Mouse (Mus musculus) spleen, postnatal 4 days (tissue): ENCODE measurements at regions not wholly inside any gene's neighbourhood (a gene's known extent, or its start where the extent isn't known, plus 50 kb on each side); places are given as distances from the start of the nearest gene placed in this dataset.
"Not testable (repeated sequence)": the region's sequence is repeated elsewhere in the genome, so short reads cannot be mapped to it uniquely, and the experiment has no call there.

Experiments used
- DNase-seq, 2 experiments: peaks; one replicate each; pipeline ENCODE4 v3.0.0; 2022; ENCODE audit warnings: low spot score in 2 of 2

GRCm38 (mm10) chr2:51682177-51682576 lies 54.9 kb downstream of the Tas2r134 start:
- no peak for DNase-seq

- DNase-seq, result no peak
Observed at GRCm38 (mm10) chr2:51682745-51683144, 55.4 kb downstream of the Tas2r134 start.

- DNase-seq, result no peak
Observed at GRCm38 (mm10) chr2:51705110-51705509, 77.8 kb downstream of the Tas2r134 start.

GRCm38 (mm10) chr2:51708701-51709100 lies 81.4 kb downstream of the Tas2r134 start:
- no peak for DNase-seq

GRCm38 (mm10) chr2:51712611-51713010 lies 85.3 kb downstream of the Tas2r134 start:
- no peak for DNase-seq

DNA sequence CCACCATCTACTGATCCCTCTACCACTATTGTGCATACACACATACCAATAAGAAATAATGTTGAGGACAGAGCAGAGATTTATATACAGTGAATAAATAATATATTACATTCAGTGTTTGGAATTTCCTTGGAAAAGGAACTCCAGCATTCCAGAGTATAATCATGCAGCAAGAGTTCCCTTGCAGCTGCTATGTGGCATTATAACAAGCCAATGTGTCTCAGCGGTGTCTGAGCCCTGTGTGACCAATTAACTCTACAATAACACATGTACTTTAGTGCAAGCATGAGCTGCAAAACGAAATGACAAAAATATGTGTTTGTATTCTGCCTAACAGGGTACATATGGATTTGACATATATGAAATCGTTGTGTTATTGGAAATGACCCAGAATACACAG lies 103.5 kb downstream of the Tas2r134 start:
- no peak for DNase-seq

DNA sequence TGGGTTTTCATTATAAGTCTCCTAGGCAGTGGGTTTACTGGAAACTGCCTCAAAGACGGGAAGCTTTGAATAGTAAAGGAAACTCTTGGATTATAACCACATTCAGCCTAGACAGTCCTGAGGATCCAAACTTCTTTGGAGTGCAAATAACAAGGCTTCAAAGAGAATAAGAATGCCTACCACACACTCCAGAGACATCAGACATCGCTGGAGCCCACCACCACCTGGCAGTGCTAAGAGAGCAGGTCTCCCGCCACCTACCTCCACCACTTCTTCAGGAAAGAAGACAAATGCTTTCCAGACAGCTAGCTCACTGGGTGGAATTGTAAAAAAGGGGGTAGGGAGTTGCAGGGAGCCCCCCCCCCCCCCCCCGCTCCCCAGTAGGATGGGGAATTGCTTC lies 104.4 kb downstream of the Tas2r134 start:
- DNase-seq, result no peak

DNA sequence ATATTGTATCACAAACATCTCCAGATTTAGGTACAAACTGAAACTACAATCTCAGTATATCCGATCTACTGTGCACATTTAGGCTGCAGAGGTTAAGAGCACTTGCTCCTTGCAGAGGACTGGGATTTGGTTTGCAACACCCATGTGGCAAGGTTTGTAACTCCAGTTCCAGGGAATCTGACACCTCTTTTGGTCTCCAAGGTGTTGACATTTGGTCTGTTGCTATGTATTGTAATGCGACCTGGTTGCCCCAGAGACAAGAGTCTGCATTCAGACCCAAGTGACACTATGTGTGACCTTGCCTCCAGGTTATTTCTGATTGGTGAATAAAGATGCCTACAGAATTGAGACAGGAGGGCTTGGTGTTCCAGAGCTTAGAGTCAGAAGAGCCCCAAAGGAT lies 105.0 kb downstream of the Tas2r134 start:
- no peak for DNase-seq

DNA sequence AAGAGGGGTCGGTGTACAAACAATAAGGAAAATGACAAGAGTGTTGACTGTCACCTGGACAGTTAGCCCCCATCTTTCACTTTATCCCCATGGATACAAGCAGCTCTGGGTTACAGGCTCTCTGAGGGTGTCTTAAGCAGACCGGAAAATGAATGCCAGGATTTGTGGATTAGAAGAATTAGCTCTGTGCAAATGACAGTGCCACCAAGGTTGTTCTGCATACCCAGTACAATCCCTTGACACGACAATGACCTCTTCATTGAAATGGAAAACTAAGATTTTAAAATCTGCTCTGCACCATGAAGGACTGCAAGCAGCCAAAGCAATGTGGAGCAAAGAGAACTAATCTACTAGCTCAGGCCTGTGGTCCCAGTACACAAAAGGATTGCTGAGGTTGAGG lies 105.9 kb downstream of the Tas2r134 start:
- no peak for DNase-seq

- DNase-seq, result no peak
Observed at GRCm38 (mm10) chr2:51736452-51736851, 109.1 kb downstream of the Tas2r134 start.

DNA sequence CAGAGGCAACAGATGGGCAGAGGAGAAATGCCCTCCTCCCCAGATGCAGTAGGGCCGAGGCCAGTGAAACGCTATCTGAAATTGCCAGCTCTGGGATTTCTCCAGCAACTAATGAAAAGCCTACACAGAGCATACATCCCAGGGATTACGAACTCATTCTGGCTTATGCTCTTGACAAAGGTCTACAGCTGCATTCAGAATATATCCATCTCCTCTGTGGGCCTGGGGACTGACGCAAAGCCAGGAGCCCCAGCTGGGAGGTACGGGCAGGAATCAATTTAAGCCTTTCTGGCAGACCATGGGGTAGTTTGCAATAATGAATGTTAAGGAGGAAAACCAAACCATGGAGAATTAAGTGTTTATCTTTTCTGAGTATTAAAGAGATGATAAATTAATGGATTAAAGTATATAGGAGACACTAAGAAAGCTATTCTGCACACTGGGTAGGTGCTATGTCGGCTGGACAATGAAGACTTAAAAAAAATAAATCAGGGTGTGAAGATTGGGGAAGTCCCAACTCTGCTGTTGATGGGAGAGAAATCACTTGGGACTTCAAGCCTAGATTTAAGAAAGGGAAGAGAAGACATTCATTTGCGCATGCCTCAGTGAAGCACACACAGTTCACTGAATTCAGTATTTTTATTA lies 120.5 kb downstream of the Tas2r134 start:
- no peak for DNase-seq

DNA sequence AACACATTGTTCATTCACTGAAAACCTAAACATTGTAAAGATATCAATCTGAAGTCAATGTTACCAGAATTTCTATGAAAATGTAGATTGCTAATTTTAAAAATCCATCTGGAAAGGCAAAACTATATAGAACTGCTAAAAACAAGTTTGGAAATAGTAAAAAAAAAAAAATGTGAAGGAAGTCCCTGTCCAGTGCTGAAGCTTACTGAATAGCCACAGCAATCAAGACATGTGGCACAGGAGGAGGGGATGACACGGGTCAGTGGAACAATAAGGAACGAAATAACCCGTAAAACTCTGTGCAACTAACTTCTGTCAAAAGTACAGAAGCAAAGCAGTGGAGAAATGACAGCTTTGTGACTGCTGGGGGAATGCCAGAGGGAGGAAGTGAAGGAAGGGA lies 121.9 kb downstream of the Tas2r134 start:
- no peak for DNase-seq

GRCm38 (mm10) chr2:51752941-51753564 lies 125.7 kb downstream of the Tas2r134 start:
- DNase-seq, result no peak

DNA sequence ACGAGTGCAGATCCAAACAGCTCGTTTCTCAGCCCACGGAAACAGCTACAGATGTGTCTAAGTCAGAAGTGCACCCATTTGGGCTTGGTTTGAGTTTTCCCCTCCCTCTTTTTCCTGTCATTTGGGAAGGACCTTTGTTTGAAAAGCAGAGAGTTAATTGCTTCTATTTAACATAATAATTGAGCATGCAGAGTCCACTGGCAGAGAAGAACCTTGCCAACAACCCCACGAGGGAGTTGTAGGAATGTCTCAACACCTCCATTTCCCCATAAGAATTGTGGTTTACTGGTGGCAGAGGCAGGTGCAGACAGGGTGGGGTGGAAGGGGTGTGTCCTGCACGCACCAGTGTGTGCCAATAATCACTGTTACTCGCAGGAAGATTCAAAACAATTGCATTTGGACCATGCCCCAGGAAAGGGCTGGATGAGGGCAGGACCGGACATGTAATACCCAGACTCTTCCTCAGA lies 126.3 kb downstream of the Tas2r134 start:
- DNase-seq, result no peak

DNA sequence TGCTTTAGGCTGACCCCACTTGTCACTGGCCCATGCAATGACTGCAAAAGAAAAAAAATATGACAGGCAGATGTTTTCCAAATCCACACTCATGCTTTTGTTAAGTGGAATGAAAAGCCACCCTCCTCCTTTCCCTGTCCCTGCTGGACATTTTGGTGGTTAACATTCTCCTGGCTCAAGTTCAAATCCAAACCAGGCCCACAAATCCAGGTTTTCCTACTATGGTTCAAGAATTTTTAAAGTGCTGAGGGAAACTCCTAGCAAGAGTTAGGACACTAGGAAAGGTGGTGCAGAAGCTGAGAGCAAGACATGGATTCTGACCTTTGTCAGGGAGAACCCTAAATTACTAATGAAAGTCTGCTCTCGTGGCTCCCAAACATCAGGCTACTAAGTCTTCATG lies 130.1 kb downstream of the Tas2r134 start:
- peak in 1 of 2 experiments; percentile 9 for DNase-seq

GRCm38 (mm10) chr2:51758093-51758492 lies 130.8 kb downstream of the Tas2r134 start:
- DNase-seq, result peak in 1 of 2 experiments; percentile 44

- no peak for DNase-seq
Observed at GRCm38 (mm10) chr2:51762866-51763265, 135.6 kb downstream of the Tas2r134 start.

- no peak for DNase-seq
Observed at GRCm38 (mm10) chr2:51767507-51768135, 140.3 kb downstream of the Tas2r134 start.

DNA sequence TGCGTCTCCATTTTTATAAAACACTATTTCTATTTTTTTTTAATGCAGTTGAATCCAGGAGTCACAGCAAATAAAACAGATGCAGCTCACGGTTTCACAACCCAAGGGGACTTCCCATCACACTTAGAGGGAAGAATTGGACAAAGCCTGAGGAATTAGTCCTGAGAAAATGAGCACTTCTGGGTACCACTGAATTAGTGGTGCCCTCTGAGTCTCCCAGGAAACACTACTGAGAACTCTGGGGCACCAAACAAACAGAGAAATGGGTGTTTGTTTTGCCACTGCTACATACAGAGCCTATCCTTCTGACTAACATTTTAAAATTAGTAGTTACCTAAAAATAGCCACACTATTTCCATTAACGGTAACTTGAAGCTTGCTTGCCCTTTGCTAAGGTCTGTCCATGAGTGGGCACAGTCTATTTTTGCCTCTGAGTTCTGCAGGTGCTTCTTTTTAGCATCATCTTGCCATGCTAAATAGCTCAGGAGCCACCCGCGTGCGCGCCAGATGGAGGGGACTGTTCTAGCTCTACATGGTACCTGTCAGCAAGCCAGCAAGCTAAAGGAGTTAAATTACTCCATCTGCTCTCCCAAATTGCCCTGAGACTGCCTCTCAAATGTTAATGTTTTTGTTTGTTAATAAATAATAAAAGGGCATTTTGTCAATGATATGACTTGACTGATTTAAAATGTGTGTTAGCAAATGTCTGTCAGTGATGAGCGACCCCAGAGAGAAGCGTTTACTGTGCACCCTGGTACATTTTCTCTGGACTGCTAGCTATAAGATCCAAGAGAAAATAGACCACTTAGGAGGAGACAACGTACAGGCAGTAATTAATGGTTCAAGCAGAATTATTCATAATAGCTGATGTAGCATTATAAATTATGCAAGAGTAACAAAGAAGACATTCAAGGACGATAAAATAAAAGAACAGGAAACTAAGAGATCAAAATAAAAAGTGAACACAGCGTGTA lies 141.3 kb downstream of the Tas2r134 start:
- DNase-seq, result no peak

- no peak for DNase-seq
Observed at GRCm38 (mm10) chr2:51785169-51785568, 149.8 kb downstream of the Rbm43 start.

DNA sequence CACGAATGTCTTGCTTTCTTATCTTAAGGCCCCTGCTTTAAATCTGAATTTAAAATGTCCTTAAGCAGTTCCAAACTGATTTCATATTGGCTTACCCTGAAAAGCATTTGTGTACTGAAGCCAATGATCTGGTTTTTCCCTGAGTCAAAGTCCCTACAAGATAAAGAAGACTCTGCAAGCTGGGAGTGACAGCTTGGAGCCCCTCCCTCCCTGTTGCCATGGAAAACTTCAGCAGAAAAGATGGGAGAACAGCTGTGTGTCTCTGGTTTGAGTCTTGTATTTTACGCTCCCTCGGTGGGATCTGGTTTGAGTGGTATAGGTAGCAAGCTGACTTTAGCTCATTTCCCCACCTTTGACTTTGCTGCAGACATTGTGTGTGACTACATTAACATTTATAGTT lies 146.1 kb downstream of the Rbm43 start:
- DNase-seq, result no peak

DNA sequence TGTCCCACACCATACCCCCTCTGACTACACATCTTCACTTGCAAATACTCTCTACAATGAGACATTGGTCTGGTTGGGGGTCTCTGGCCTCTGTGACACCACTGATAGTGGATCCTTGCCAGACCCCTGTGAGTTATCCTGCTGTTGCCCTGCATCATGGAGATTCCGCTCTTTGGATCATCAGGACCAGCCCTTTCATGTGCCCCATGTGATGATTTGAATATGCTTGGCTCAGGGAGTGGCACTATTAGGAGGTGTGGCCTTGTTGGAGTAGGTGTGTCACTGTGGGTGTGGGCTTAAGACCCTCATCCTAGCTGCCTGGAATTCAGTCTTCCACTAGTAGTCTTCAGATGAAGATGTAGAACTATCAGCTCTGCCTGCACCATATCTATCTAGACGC lies 141.7 kb downstream of the Rbm43 start:
- DNase-seq, result not testable (repeated sequence)
